Mouse (Mus musculus): ENCODE measurements around the gene Inpp4a. TPM values are rescaled to one million over a fixed set of nuclear protein-coding genes. Genes with fewer than 3 reads are reported as not detected.

Gene Inpp4a
- polyA plus RNA-seq (2012; ENCODE audit: insufficient read depth, insufficient read length, missing spikeins), result 5.4 and 6.7 TPM in 2 replicates

- H3K4me1 ChIP-seq (ENCODE audit: control insufficient read depth, insufficient read depth, insufficient read length, low read length), result peaks cover 7% of the 10 kb centered on the region; the same call in 1 of the 2 replicates
- peak within 1 kb of the TSS; percentile 25 for H3K27ac ChIP-seq (replicated peaks; ENCODE audit: low read depth, low read length)
- H3K4me3 ChIP-seq (ENCODE audit: insufficient read depth, low read depth, low read length), result peak within 1 kb of the TSS; percentile 90
These were observed at the start of gene Inpp4a for GRCm38 (mm10) chr1:37299540-37300491. Gene Inpp4a (plus strand): TSS chr1:37299865.

- H3K4me1 ChIP-seq (ENCODE audit: control insufficient read depth, insufficient read depth, insufficient read length, low read length), result no peaks in the 10 kb centered on the region
- H3K27ac ChIP-seq (replicated peaks; ENCODE audit: low read depth, low read length), result no peak overlapping the region
- H3K4me3 ChIP-seq (ENCODE audit: insufficient read depth, low read depth, low read length), result no peak overlapping the region
These were observed 48.9 kb upstream of the Inpp4a start for GRCm38 (mm10) chr1:37250643-37251310.

DNA sequence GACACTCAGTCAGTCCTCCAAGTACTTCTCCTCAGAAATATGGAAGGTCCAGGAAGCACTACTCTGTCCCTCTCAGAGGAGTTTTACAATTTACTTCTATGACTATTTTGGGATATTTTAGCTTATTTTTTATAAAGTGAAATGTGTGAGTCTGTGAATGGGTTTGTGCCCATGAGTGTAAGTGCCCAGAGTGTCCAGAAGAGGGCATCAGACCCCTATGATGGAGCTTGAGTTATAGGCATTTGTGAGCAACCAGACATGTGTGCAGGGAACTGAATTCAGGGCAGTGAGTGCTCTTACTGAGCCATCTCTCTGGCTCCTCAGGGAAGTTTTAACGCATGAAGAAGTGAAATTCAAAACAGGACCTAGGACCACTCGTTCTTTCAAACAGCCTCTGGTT is 41.2 kb upstream of the Inpp4a start:
- no peak overlapping the region for H3K4me3 ChIP-seq (ENCODE audit: insufficient read depth, low read depth, low read length)
- H3K27ac ChIP-seq (replicated peaks; ENCODE audit: low read depth, low read length), result no peak overlapping the region
- H3K4me1 ChIP-seq (ENCODE audit: control insufficient read depth, insufficient read depth, insufficient read length, low read length), result no peaks in the 10 kb centered on the region

DNA sequence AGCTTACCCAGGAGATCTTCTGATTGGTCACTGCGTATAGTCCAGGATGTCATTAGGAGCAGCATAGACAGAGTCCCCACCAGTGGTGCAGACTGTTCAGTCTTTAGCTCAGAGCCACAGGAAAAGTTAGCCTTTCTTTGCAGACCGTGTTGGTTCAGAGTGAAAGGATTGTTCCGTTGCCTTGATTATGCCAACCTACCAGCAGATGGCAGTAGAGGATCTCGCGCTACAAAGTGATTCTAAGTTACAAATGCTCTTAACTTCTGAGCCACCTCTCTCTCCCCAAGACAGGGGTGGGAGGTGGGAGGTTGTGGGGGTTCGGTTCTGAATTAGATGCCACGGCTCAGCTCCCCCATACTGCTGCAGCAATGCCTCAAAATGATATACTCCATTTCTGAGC is 27.2 kb upstream of the Inpp4a start:
- H3K4me1 ChIP-seq (ENCODE audit: control insufficient read depth, insufficient read depth, insufficient read length, low read length), result no peaks in the 10 kb centered on the region
- H3K27ac ChIP-seq (replicated peaks; ENCODE audit: low read depth, low read length), result no peak overlapping the region
- no peak overlapping the region for H3K4me3 ChIP-seq (ENCODE audit: insufficient read depth, low read depth, low read length)

DNA sequence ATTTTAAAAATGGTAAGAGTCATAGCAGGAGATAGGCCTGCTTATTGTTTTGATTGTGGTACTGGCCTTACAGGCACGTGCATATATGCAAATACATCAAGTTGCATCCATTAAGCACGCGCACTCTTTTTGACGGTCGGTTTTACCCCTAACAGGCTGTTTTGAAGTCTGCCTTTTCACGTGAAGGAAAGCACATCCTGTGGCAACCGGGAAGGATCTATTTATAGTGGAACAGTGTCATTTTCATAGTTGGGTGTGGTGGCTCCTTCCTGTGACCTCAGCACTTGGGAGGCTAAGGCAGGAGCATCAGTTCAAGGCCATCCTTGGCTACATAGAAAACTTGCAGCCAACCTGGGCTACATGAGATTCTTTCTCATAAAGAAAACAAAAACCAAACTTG is 13.1 kb upstream of the Inpp4a start:
- no peak overlapping the region for H3K4me3 ChIP-seq (ENCODE audit: insufficient read depth, low read depth, low read length)
- H3K4me1 ChIP-seq (ENCODE audit: control insufficient read depth, insufficient read depth, insufficient read length, low read length), result no peaks in the 10 kb centered on the region
- H3K27ac ChIP-seq (replicated peaks; ENCODE audit: low read depth, low read length), result no peak overlapping the region

DNA sequence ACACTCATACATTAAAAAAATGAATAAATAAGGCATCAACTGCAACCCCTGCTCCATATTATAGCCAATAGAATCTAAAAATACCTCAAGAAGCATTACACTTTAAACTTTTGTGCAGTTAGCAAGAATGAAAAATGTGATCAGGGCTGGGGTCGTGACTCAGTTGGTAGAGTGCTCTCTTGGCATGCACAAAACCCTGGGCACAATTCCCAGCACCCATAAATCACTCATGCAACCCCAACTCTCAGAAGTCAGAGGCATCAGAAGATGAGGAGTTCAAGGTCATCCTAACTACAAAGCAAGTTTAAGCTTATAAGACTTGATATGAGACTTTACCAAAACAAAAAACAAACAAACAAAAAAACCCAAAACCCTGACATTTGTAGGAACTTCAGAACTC is 11.9 kb upstream of the Inpp4a start:
- Histone ChIP-seq H3K27ac (replicated peaks; ENCODE audit: low read depth, low read length) (no peak overlapping the region), H3K4me1 (ENCODE audit: control insufficient read depth, insufficient read depth, insufficient read length, low read length) (no peaks in the 10 kb centered on the region), H3K4me3 (ENCODE audit: insufficient read depth, low read depth, low read length) (no peak overlapping the region)

GRCm38 (mm10) chr1:37288181-37288935 is 11.3 kb upstream of the Inpp4a start:
- Histone ChIP-seq H3K4me3 (ENCODE audit: insufficient read depth, low read depth, low read length) (no peak overlapping the region), H3K27ac (replicated peaks; ENCODE audit: low read depth, low read length) (no peak overlapping the region), H3K4me1 (ENCODE audit: control insufficient read depth, insufficient read depth, insufficient read length, low read length) (no peaks in the 10 kb centered on the region)

DNA sequence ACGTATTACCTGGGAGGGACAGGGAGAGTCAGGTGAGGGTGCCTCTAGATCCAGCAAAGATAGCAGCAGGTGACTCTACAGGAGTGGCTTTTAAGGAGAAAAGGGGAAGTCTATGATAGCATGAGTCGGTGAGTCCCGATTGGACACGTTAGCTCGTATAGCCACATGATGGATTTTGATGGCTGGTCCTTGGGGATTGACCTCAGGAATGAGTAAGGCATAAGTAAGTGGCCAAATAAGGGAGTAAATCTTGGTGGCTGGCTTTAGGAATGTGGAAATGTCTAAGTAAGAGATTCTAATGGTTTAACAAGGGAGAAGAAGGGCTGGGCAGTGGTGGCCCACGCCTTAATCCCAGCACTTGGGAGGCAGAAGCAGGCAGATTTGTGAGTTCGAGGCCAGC is 10.7 kb upstream of the Inpp4a start:
- Histone ChIP-seq H3K4me3 (ENCODE audit: insufficient read depth, low read depth, low read length) (no peak overlapping the region), H3K27ac (replicated peaks; ENCODE audit: low read depth, low read length) (no peak overlapping the region), H3K4me1 (ENCODE audit: control insufficient read depth, insufficient read depth, insufficient read length, low read length) (no peaks in the 10 kb centered on the region)

- Histone ChIP-seq H3K27ac (replicated peaks; ENCODE audit: low read depth, low read length) (no peak overlapping the region), H3K4me1 (ENCODE audit: control insufficient read depth, insufficient read depth, insufficient read length, low read length) (peaks cover 7% of the 10 kb centered on the region; the same call in 1 of the 2 replicates), H3K4me3 (ENCODE audit: insufficient read depth, low read depth, low read length) (no peak overlapping the region)
These were observed 3.3 kb upstream of the Inpp4a start for GRCm38 (mm10) chr1:37296414-37296813.

GRCm38 (mm10) chr1:37298904-37299303 is 761 bp upstream of the Inpp4a start:
- Histone ChIP-seq H3K4me1 (ENCODE audit: control insufficient read depth, insufficient read depth, insufficient read length, low read length) (peaks cover 7% of the 10 kb centered on the region; the same call in 1 of the 2 replicates), H3K27ac (replicated peaks; ENCODE audit: low read depth, low read length) (no peak overlapping the region), H3K4me3 (ENCODE audit: insufficient read depth, low read depth, low read length) (no peak overlapping the region)

- Histone ChIP-seq H3K27ac (replicated peaks; ENCODE audit: low read depth, low read length) (peak overlapping the region; percentile 19; the same call in 1 of the 2 replicates), H3K4me1 (ENCODE audit: control insufficient read depth, insufficient read depth, insufficient read length, low read length) (peaks cover 7% of the 10 kb centered on the region; the same call in 1 of the 2 replicates), H3K4me3 (ENCODE audit: insufficient read depth, low read depth, low read length) (peak overlapping the region; percentile 90)
These were observed 985 bp downstream of the Inpp4a start for GRCm38 (mm10) chr1:37300650-37301049.

- peaks cover 18% of the 10 kb centered on the region; the same call in 1 of the 2 replicates for H3K4me1 ChIP-seq (ENCODE audit: control insufficient read depth, insufficient read depth, insufficient read length, low read length)
- no peak overlapping the region for H3K27ac ChIP-seq (replicated peaks; ENCODE audit: low read depth, low read length)
- H3K4me3 ChIP-seq (ENCODE audit: insufficient read depth, low read depth, low read length), result no peak overlapping the region
These were observed 3.1 kb downstream of the Inpp4a start for GRCm38 (mm10) chr1:37302801-37303200.

GRCm38 (mm10) chr1:37305691-37306287 is 6.1 kb downstream of the Inpp4a start:
- peaks cover 14% of the 10 kb centered on the region; the same call in 1 of the 2 replicates for H3K4me1 ChIP-seq (ENCODE audit: control insufficient read depth, insufficient read depth, insufficient read length, low read length)
- H3K27ac ChIP-seq (replicated peaks; ENCODE audit: low read depth, low read length), result no peak overlapping the region
- H3K4me3 ChIP-seq (ENCODE audit: insufficient read depth, low read depth, low read length), result no peak overlapping the region

DNA sequence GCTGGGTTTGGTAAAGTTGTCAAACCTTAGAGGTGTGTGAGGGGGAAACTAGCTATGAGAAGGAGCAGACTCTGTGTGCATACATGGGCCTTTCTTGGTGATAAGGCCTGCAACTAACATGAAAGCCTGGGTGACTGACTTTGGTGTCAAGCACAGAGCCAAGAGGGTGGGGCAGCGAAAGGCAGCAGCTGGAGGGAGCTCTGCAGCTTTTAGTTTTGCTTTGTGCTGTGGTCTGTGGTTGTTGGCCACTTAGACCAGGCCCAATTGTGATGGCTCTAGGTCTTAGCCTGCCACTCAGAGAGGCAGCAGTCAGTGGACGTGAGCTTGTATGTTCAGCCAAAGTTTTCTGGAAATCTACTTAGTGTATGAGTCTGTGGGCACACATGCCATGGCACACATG is 7.9 kb downstream of the Inpp4a start:
- H3K27ac ChIP-seq (replicated peaks; ENCODE audit: low read depth, low read length), result no peak overlapping the region
- H3K4me3 ChIP-seq (ENCODE audit: insufficient read depth, low read depth, low read length), result no peak overlapping the region
- peaks cover 14% of the 10 kb centered on the region; the same call in 1 of the 2 replicates for H3K4me1 ChIP-seq (ENCODE audit: control insufficient read depth, insufficient read depth, insufficient read length, low read length)

Data from brown adipose tissue, adult 24 weeks (tissue).